Mouse (Mus musculus): ENCODE results near the gene Cdkl5. TPM values are rescaled to one million over a fixed set of nuclear protein-coding genes. Genes with fewer than 3 reads are reported as not detected.

The Cdkl5 gene
- under 1 TPM; 0.53 to 0.82 TPM for total RNA-seq (2023)

DNA sequence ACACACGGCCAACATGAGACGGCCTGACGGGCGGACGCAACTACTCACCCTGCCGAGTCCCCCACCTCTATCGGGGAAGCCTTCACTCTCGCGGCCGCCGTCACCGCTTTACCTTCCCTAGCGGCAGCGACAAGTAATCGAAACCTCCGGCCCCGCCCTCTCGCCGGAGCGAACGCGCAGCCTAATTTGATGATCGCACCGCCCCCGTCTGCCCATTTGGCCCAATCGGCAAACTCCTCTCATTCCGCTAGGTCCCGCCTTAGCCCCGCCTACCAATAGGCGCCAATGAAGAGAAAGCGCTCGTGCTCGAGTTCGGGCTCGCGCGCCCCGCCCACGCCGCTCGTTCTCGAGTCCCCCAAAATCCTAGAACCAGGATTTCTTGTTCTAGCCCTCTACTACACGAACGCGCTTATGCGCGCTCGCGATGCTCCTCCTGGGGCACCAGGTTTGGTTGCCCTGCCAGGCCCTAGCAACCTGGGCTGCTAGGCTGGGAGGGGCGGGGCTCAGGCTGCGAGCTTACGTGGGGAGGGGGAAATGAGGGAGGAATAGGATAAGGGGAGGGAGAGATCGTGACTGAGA, at the start of gene Cdkl5:
Cdkl5 (minus strand) TSS at position 162 of the 579 bp plus-strand sequence.

DNA sequence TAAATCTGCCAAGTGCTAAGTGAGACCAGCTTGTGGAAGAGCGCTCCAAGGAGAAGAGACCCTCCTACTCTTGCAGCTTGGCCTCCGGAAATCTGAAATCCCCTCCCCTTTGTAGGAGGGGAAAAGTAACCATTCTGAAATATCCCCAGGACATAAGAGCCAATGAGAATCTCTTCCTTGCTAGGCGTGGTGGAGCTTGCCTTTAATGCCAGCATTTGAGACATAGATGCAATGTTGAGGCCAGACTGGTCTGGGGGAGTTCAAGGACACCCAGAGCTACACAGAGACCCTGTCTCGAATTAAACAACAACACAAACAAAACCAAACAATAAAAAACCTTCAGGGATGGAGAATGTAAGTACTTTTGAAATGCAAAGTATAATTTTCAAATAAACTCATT, 87.6 kb downstream of the Cdkl5 start, which contains the start of gene Gja6:
Gja6 (minus strand) TSS at position 101 of the 400 bp plus-strand sequence.

DNA sequence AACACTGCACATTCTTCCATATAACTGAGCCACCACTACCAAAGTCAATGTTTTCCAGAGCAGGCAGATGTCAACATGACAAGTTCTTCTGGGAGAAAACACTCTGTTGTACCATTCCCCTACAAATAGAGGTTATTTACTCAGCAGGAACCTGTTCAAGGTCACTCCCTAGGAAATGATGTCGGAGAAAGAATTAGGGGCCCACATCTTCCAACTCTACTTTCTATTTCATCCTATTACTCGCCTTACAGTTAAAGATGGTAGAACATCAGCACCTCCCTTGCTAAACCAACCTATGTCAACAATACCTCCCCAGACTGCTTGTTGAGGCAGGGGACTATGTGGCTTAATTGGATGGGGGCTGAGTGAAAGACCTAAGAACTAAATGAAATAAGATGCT, 226.8 kb downstream of the Cdkl5 start, which contains the start of gene Rs1:
Rs1 (plus strand) TSS at position 301 of the 400 bp plus-strand sequence.

DNA sequence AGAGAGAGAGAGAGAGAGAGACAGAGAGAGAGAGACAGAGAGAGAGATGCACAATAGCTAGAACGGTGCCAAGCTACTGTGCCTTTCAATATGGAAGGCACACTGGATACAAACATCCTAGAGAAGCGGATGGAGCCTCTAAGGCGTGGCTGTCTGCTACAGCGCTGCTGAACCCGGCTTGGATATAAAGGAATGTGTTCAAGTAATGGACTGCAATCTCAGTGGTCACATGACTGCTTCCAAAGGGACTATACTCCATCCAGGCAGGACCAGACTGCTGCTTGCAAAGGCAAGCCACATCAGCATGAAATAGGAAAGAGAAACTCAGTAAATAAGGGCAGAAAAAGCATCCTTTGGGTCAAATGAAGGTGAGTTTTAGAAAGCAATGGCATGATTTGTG, 258.9 kb downstream of the Cdkl5 start, which contains the start of gene Ppef1:
Ppef1 (minus strand) TSS at position 116 of the 400 bp plus-strand sequence.

Other genes starting within 250 kb of the Cdkl5 start
- not detected for gene Rs1, start 226.7 kb downstream of the Cdkl5 start, total RNA-seq (2023)
- gene Gja6, start 87.7 kb downstream of the Cdkl5 start, total RNA-seq (2023), result under 1 TPM in 1 of 2 experiments, not detected in 1; 0.20 TPM
- 1 to 10 TPM; 1.2 to 1.9 TPM for gene Scml2, start 122.5 kb upstream of the Cdkl5 start, total RNA-seq (2023)

Measured in neutrophil, adult 83 days (primary cell).